Mouse (Mus musculus) liver, adult 2 months (tissue): ENCODE data around the gene Rcn1.

Source experiments
- CTCF ChIP-seq: fragments of 200-500 bp; IDR thresholded peaks from 2 replicates; pipeline ENCODE4 v1.5.1; 2011; ENCODE audit warnings: low read depth, low read length, control low read depth
- POLR2A ChIP-seq: fragments of 200-500 bp; IDR thresholded peaks from 2 replicates; pipeline ENCODE4 v1.6.1; 2011; ENCODE audit warnings: low read length, control low read depth; ENCODE audit not compliant: insufficient read depth; ENCODE audit errors: extremely low read depth

DNA sequence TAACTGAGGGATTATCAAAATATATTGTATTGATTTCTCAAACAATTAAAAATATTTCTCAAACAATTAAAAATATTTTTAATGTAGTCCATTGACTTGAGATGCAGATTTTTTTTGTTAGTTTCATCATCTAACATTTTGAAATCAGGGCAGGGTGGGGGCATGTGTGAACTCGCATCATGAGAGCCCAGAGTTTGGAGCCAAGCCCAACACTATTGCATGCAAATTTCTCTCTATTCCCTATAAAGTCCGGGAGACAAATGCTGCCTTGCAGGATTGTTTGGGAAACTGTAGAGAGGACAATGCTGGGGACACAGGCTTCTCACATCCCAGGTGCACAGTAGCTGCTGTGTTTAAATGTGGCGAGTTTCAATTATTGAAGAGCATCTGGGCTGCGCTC, 23.4 kb downstream of the Rcn1 start:
- TF ChIP-seq CTCF = no peak
- TF ChIP-seq POLR2A = no peak
